Mouse (Mus musculus): ENCODE results near the gene Iqcn.

Gene Iqcn

GRCm38 (mm10) chr8:70703287-70703686 is at the start of gene Iqcn:
Iqcn (plus strand) TSS chr8:70703457.
- TF ChIP-seq POU5F1 (IDR thresholded peaks at IDR 0.05; ENCODE audit: borderline replicate concordance, low read length) (no peak), CTCF (conservative IDR thresholded peaks at IDR 0.05; ENCODE audit: low read length) (no peak)
- Histone ChIP-seq H3K4me1 (replicated peaks; ENCODE audit: low read depth, low read length) (peaks cover 11% of the 10 kb centered on the region), H3K4me3 (replicated peaks; ENCODE audit: low read length) (no peak within 1 kb of the TSS), H3K36me3 (ENCODE audit: insufficient read depth, low read length) (peaks cover 4% of the 10 kb centered on the region; the same call in 1 of the 2 replicates), H3K27me3 (ENCODE audit: insufficient read depth, low read length) (no peaks in the 10 kb centered on the region; the same call in 1 of the 2 replicates), H3K9me3 (ENCODE audit: low read length) (no peaks in the 10 kb centered on the region)

DNA sequence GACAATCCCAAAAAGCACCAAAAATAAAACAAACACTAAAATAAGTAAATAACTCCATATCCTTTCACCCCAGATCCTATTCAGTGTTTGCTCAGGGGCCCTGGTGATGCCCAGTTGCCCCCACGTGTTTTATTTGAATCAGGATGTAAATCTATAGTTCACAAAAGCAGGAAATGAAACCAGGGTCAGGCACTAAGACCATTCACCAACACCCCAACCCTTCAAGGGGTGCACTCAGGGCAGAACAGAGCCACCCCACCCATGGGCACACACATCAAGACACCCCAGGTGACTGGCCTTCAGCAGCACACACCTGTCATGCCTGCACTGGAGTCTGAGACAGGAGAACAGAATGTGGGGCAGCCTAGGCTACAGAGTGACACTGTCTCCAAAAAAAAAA is 49.1 kb upstream of the Iqcn start:
- H3K4me1 ChIP-seq (replicated peaks; ENCODE audit: low read depth, low read length) = peaks cover 85% of the 10 kb centered on the region
- H3K4me3 ChIP-seq (replicated peaks; ENCODE audit: low read length) = no peak overlapping the region
- H3K9me3 ChIP-seq (ENCODE audit: low read length) = no peaks in the 10 kb centered on the region
- H3K36me3 ChIP-seq (ENCODE audit: insufficient read depth, low read length) = peaks cover 76% of the 10 kb centered on the region
- H3K27me3 ChIP-seq (ENCODE audit: insufficient read depth, low read length) = no peaks in the 10 kb centered on the region
- TF ChIP-seq POU5F1 (IDR thresholded peaks at IDR 0.05; ENCODE audit: borderline replicate concordance, low read length) (no peak), CTCF (conservative IDR thresholded peaks at IDR 0.05; ENCODE audit: low read length) (no peak), NANOG (IDR thresholded peaks at IDR 0.05; ENCODE audit: borderline replicate concordance, low read length) (no peak)

DNA sequence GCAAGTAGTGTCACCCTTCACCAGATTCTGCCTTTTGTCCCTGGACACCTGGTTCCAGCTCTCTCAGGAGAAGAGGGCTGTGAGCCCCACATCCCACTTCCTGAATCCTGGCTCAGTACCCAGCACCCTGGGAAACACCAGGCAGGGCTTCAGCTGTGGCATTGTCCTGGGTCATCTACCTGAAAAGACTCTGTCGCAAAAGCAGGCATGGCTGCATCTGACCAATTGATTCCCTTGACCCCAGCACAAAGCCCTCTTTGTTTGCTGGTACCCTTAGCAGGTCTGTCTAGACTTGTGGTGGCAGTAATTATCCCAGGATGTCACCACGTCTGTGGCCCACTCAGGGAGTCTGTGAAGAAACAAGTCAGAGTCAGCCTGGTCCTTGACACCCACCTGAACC is 47.8 kb upstream of the Iqcn start:
- TF ChIP-seq NANOG (IDR thresholded peaks at IDR 0.05; ENCODE audit: borderline replicate concordance, low read length) = no peak
- no peak for TF ChIP-seq CTCF (conservative IDR thresholded peaks at IDR 0.05; ENCODE audit: low read length)
- no peak for TF ChIP-seq POU5F1 (IDR thresholded peaks at IDR 0.05; ENCODE audit: borderline replicate concordance, low read length)
- Histone ChIP-seq H3K36me3 (ENCODE audit: insufficient read depth, low read length) (peaks cover 63% of the 10 kb centered on the region), H3K4me1 (replicated peaks; ENCODE audit: low read depth, low read length) (peaks cover 79% of the 10 kb centered on the region), H3K4me3 (replicated peaks; ENCODE audit: low read length) (no peak overlapping the region), H3K9me3 (ENCODE audit: low read length) (no peaks in the 10 kb centered on the region), H3K27me3 (ENCODE audit: insufficient read depth, low read length) (no peaks in the 10 kb centered on the region)

DNA sequence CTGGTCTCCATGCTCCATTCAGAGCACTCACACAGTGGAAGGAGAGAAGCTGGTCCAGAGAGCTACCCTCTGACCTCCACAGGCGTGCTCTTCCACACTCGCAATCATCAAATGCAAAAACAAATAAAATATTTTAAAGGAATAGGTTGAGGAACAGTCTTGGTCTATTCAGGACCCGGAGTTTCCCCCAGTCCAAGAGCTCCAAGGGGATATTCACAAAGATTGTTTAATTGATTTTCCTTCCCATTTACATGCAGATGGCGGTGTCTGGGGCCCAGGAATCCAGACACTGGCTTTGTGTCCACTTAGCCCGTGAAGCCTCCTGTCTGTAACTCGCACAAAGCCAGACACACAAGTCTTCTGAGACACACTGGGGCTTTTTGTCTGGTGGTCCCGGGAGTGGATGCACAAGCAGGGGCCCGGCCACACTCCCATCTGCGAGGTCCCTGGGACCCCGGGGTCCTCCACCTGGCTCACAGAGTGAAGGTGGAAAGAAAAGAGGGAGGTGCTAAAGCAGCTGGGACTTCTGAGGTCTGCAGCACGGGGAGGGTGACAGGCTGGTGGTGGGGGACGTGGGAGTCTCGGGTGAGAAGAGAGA is 47.0 kb upstream of the Iqcn start:
- Histone ChIP-seq H3K27me3 (ENCODE audit: insufficient read depth, low read length) (no peaks in the 10 kb centered on the region), H3K4me1 (replicated peaks; ENCODE audit: low read depth, low read length) (peaks cover 78% of the 10 kb centered on the region), H3K4me3 (replicated peaks; ENCODE audit: low read length) (peak overlapping the region; percentile 41), H3K36me3 (ENCODE audit: insufficient read depth, low read length) (peaks cover 55% of the 10 kb centered on the region), H3K9me3 (ENCODE audit: low read length) (no peaks in the 10 kb centered on the region)
- TF ChIP-seq NANOG (IDR thresholded peaks at IDR 0.05; ENCODE audit: borderline replicate concordance, low read length) = no peak
- TF ChIP-seq POU5F1 (IDR thresholded peaks at IDR 0.05; ENCODE audit: borderline replicate concordance, low read length) = no peak
- no peak for TF ChIP-seq CTCF (conservative IDR thresholded peaks at IDR 0.05; ENCODE audit: low read length)

- H3K4me1 ChIP-seq (replicated peaks; ENCODE audit: low read depth, low read length) = peaks cover 74% of the 10 kb centered on the region
- no peak; the same call in 1 of the 2 replicates for TF ChIP-seq CTCF (conservative IDR thresholded peaks at IDR 0.05; ENCODE audit: low read length)
- TF ChIP-seq NANOG (IDR thresholded peaks at IDR 0.05; ENCODE audit: borderline replicate concordance, low read length) = no peak
- TF ChIP-seq POU5F1 (IDR thresholded peaks at IDR 0.05; ENCODE audit: borderline replicate concordance, low read length) = no peak
- H3K9me3 ChIP-seq (ENCODE audit: low read length) = no peaks in the 10 kb centered on the region
- H3K27me3 ChIP-seq (ENCODE audit: insufficient read depth, low read length) = no peaks in the 10 kb centered on the region
- H3K36me3 ChIP-seq (ENCODE audit: insufficient read depth, low read length) = peaks cover 46% of the 10 kb centered on the region
- no peak overlapping the region for H3K4me3 ChIP-seq (replicated peaks; ENCODE audit: low read length)
Measured at GRCm38 (mm10) chr8:70657214-70657613, 46.0 kb upstream of the Iqcn start.

DNA sequence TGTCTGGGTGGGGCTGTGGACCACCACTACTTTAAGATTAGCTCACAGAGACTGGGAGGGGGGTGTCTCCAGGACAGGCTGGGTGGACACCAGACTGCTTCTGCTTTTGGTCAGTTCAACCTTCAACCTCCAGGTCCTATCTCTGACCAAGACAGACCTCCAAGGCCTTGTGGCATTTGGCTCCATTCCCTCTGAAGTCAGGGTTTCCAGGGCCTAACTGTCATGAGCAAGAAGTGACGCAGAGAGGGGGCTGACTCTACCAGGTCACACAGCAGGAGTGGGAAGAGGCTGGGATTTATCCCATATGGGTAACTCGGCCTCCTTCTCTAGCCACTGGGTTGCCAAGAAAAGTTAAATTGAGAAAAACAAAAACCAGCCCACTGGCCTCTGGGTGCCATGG is 45.5 kb upstream of the Iqcn start:
- H3K9me3 ChIP-seq (ENCODE audit: low read length) = no peaks in the 10 kb centered on the region
- no peak for TF ChIP-seq NANOG (IDR thresholded peaks at IDR 0.05; ENCODE audit: borderline replicate concordance, low read length)
- no peak for TF ChIP-seq POU5F1 (IDR thresholded peaks at IDR 0.05; ENCODE audit: borderline replicate concordance, low read length)
- no peak for TF ChIP-seq CTCF (conservative IDR thresholded peaks at IDR 0.05; ENCODE audit: low read length)
- H3K36me3 ChIP-seq (ENCODE audit: insufficient read depth, low read length) = peaks cover 40% of the 10 kb centered on the region
- no peak overlapping the region for H3K4me3 ChIP-seq (replicated peaks; ENCODE audit: low read length)
- H3K27me3 ChIP-seq (ENCODE audit: insufficient read depth, low read length) = no peaks in the 10 kb centered on the region
- H3K4me1 ChIP-seq (replicated peaks; ENCODE audit: low read depth, low read length) = peaks cover 68% of the 10 kb centered on the region

- Histone ChIP-seq H3K4me3 (replicated peaks; ENCODE audit: low read length) (peak overlapping the region; percentile 93), H3K27me3 (ENCODE audit: insufficient read depth, low read length) (no peaks in the 10 kb centered on the region), H3K36me3 (ENCODE audit: insufficient read depth, low read length) (peaks cover 39% of the 10 kb centered on the region), H3K4me1 (replicated peaks; ENCODE audit: low read depth, low read length) (peaks cover 65% of the 10 kb centered on the region), H3K9me3 (ENCODE audit: low read length) (no peaks in the 10 kb centered on the region)
- no peak for TF ChIP-seq NANOG (IDR thresholded peaks at IDR 0.05; ENCODE audit: borderline replicate concordance, low read length)
- TF ChIP-seq CTCF (conservative IDR thresholded peaks at IDR 0.05; ENCODE audit: low read length) = no peak
- no peak for TF ChIP-seq POU5F1 (IDR thresholded peaks at IDR 0.05; ENCODE audit: borderline replicate concordance, low read length)
Measured at GRCm38 (mm10) chr8:70658897-70659603, 44.2 kb upstream of the Iqcn start.

DNA sequence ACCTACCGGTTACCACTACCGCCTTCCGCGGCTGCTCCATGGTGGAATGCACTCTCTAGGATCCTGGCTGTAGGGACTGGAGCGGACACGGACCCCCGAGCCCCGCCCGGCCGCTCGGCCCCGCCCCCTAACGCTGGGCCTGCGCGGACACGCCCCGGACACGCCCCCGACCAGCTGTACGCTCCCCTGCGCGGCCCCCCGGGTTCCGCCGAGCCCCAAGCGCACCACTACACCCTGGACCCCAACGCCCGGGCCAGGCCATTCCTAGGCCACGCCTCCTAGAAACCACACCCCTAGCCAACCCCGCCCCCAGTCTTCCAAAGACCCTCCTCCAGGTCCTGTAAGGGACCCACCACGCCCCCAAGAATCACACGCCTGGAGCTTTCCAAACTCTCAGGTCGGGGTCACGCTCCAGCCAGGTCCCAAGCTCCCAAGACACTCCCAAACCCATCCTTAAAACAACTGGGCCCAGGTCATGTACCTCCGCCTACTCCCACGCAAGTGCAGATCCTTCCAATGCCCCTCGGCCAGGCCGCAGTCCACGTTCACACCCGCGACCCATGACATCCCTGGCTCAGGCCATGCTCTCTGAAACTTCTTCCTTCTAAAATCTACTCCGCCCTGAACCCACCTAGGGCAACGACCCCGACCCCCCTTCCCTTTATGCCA is 43.5 kb upstream of the Iqcn start:
- no peaks in the 10 kb centered on the region for H3K27me3 ChIP-seq (ENCODE audit: insufficient read depth, low read length)
- H3K4me1 ChIP-seq (replicated peaks; ENCODE audit: low read depth, low read length) = peaks cover 59% of the 10 kb centered on the region
- TF ChIP-seq CTCF (conservative IDR thresholded peaks at IDR 0.05; ENCODE audit: low read length) (no peak), POU5F1 (IDR thresholded peaks at IDR 0.05; ENCODE audit: borderline replicate concordance, low read length) (no peak), NANOG (IDR thresholded peaks at IDR 0.05; ENCODE audit: borderline replicate concordance, low read length) (no peak)
- H3K4me3 ChIP-seq (replicated peaks; ENCODE audit: low read length) = peak overlapping the region; percentile 93
- no peaks in the 10 kb centered on the region for H3K9me3 ChIP-seq (ENCODE audit: low read length)
- H3K36me3 ChIP-seq (ENCODE audit: insufficient read depth, low read length) = peaks cover 32% of the 10 kb centered on the region
